Mouse (Mus musculus): ENCODE measurements around the gene Fgf15. TPM values are rescaled to one million over a fixed set of nuclear protein-coding genes. Genes with fewer than 3 reads are reported as not detected.

The Fgf15 gene
- total and polyA plus RNA-seq, 3 experiments, result 16.6 to 19.1 TPM; not detected in 1

GRCm38 (mm10) chr7:144894706-144895105, 1.6 kb upstream of the Fgf15 start:
- Histone ChIP-seq H3K4me3 (ENCODE audit: control insufficient read depth in 1 of 2, insufficient read depth in 1 of 2, low read depth in 2 of 2, low read length in 2 of 2) (peak overlapping the region; percentile 84 to 86), H3K27ac (ENCODE audit: control insufficient read depth, low read depth, low read length) (peak overlapping the region; percentile 35), H3K9ac (ENCODE audit: control insufficient read depth, low read depth, low read length, poor library complexity, severe bottlenecking) (peak overlapping the region; percentile 79), H3K36me3 (ENCODE audit: control insufficient read depth in 1 of 2, insufficient read depth in 2 of 2, low read length in 2 of 2) (peaks cover 0 to 9% of the 10 kb centered on the region in 2 experiments; a peak in 2 of 4 replicates), H3K27me3 (ENCODE audit: control insufficient read depth in 1 of 2, insufficient read depth in 2 of 2, low read length in 2 of 2) (no peaks in the 10 kb centered on the region), H3K4me1 (ENCODE audit: control insufficient read depth in 1 of 2, insufficient read depth in 2 of 2, low read length in 2 of 2) (peaks cover 5 to 13% of the 10 kb centered on the region in 2 experiments; a peak in 2 of 4 replicates), H3K9me3 (replicated peaks; ENCODE audit: insufficient read depth, low read length) (no peaks in the 10 kb centered on the region), H3K79me2 (ENCODE audit: control insufficient read depth, insufficient read depth, low read length, poor library complexity) (peaks cover 15% of the 10 kb centered on the region)
- DNase-seq (ENCODE audit: low read depth, low spot score), result peak; percentile 63
- TF ChIP-seq TAL1 (IDR thresholded peaks at IDR 0.05; ENCODE audit: low read length), result no peak
- TF ChIP-seq SMC3 (IDR thresholded peaks at IDR 0.05; ENCODE audit: low read depth, low read length), result no peak
- 0 out of 2 replicates have a peak, but pooled peaks have one; percentile 20 for TF ChIP-seq SIN3A (IDR thresholded peaks at IDR 0.05; ENCODE audit: low read length)
- no peak for TF ChIP-seq ETS1 (IDR thresholded peaks at IDR 0.05; ENCODE audit: low read depth, low read length)
- TF ChIP-seq NRF1 (IDR thresholded peaks at IDR 0.05; ENCODE audit: insufficient read depth, low read depth, low read length, poor library complexity, severe bottlenecking), result no peak
- no peak; a peak in 1 of 6 replicates for TF ChIP-seq CTCF (IDR thresholded peaks at IDR 0.05 in 2 of 3, conservative IDR thresholded peaks at IDR 0.05 in 1 of 3; ENCODE audit: control insufficient read depth in 1 of 3, insufficient read depth in 1 of 3, low read depth in 2 of 3, low read length in 3 of 3, poor library complexity in 1 of 3, severe bottlenecking in 1 of 3)
- TF ChIP-seq MXI1 (IDR thresholded peaks at IDR 0.05; ENCODE audit: low read depth, low read length), result no peak
- TF ChIP-seq TBP (IDR thresholded peaks at IDR 0.05; ENCODE audit: low read depth, low read length), result no peak

GRCm38 (mm10) chr7:144895305-144896111, 823 bp upstream of the Fgf15 start:
- peak; percentile 93 for DNase-seq (ENCODE audit: low read depth, low spot score)
- Histone ChIP-seq H3K36me3 (ENCODE audit: control insufficient read depth in 1 of 2, insufficient read depth in 2 of 2, low read length in 2 of 2) (peaks cover 0 to 9% of the 10 kb centered on the region in 2 experiments; a peak in 2 of 4 replicates), H3K9ac (ENCODE audit: control insufficient read depth, low read depth, low read length, poor library complexity, severe bottlenecking) (peak overlapping the region; percentile 79), H3K27me3 (ENCODE audit: control insufficient read depth in 1 of 2, insufficient read depth in 2 of 2, low read length in 2 of 2) (no peaks in the 10 kb centered on the region), H3K27ac (ENCODE audit: control insufficient read depth, low read depth, low read length) (peak overlapping the region; percentile 73), H3K79me2 (ENCODE audit: control insufficient read depth, insufficient read depth, low read length, poor library complexity) (peaks cover 15% of the 10 kb centered on the region), H3K9me3 (replicated peaks; ENCODE audit: insufficient read depth, low read length) (no peaks in the 10 kb centered on the region), H3K4me3 (ENCODE audit: control insufficient read depth in 1 of 2, insufficient read depth in 1 of 2, low read depth in 2 of 2, low read length in 2 of 2) (peak overlapping the region; percentile 84 to 86), H3K4me1 (ENCODE audit: control insufficient read depth in 1 of 2, insufficient read depth in 2 of 2, low read length in 2 of 2) (peaks cover 5 to 13% of the 10 kb centered on the region in 2 experiments; a peak in 2 of 4 replicates)
- TF ChIP-seq ZNF384 (IDR thresholded peaks at IDR 0.05; ENCODE audit: low read depth, low read length), result no peak
- 0 out of 2 replicates have a peak, but pooled peaks have one; percentile 14 for TF ChIP-seq ETS1 (IDR thresholded peaks at IDR 0.05; ENCODE audit: low read depth, low read length)
- TF ChIP-seq MAFK (IDR thresholded peaks at IDR 0.05; ENCODE audit: borderline replicate concordance, low read depth, low read length), result no peak
- peak; percentile 94 for TF ChIP-seq MXI1 (IDR thresholded peaks at IDR 0.05; ENCODE audit: low read depth, low read length)
- TF ChIP-seq SMC3 (IDR thresholded peaks at IDR 0.05; ENCODE audit: low read depth, low read length), result peak; percentile 39
- peak; percentile 88 for TF ChIP-seq MAX (IDR thresholded peaks at IDR 0.05; ENCODE audit: low read length)
- TF ChIP-seq MYC (IDR thresholded peaks at IDR 0.05; ENCODE audit: low read depth, low read length), result peak; percentile 84
- TF ChIP-seq HCFC1 (IDR thresholded peaks at IDR 0.05; ENCODE audit: low read depth, low read length), result peak; percentile 77
- TF ChIP-seq SIN3A (IDR thresholded peaks at IDR 0.05; ENCODE audit: low read length), result peak; percentile 78
- TF ChIP-seq ELF1 (IDR thresholded peaks at IDR 0.05; ENCODE audit: low read depth, low read length), result peak; percentile 30; the same call in 1 of the 2 replicates
- no peak for TF ChIP-seq EP300 (IDR thresholded peaks at IDR 0.05; ENCODE audit: low read depth in 1 of 2, low read length in 2 of 2)
- TF ChIP-seq MAZ (IDR thresholded peaks at IDR 0.05; ENCODE audit: low read depth, low read length), result peak; percentile 67; the same call in 1 of the 2 replicates
- TF ChIP-seq KAT2A (conservative IDR thresholded peaks at IDR 0.05; ENCODE audit: low read depth, low read length), result no peak; the same call in 1 of the 2 replicates
- TF ChIP-seq POLR2A (IDR thresholded peaks at IDR 0.05; ENCODE audit: control insufficient read depth in 1 of 2, insufficient read depth in 1 of 2, low read depth in 1 of 2, low read length in 2 of 2, poor library complexity in 1 of 2), result peak in 1 of 2 experiments; percentile 52; a peak in 1 of 4 replicates
- no peak for TF ChIP-seq RCOR1 (IDR thresholded peaks at IDR 0.05; ENCODE audit: low read depth, low read length)
- 0 out of 2 replicates have a peak, but pooled peaks have one; percentile 48 for TF ChIP-seq UBTF (IDR thresholded peaks at IDR 0.05; ENCODE audit: borderline replicate concordance, insufficient read depth, low read depth, low read length)
- TF ChIP-seq MYB (IDR thresholded peaks at IDR 0.05; ENCODE audit: low read depth, low read length), result no peak
- peak; percentile 20; the same call in 1 of the 2 replicates for TF ChIP-seq ZC3H11A (IDR thresholded peaks at IDR 0.05; ENCODE audit: low read depth, low read length)
- TF ChIP-seq USF2 (IDR thresholded peaks at IDR 0.05; ENCODE audit: borderline replicate concordance in 1 of 2, insufficient read depth in 1 of 2, low read depth in 1 of 2, low read length in 2 of 2), result no peak
- TF ChIP-seq USF1 (IDR thresholded peaks at IDR 0.05; ENCODE audit: low read depth, low read length), result no peak
- TF ChIP-seq POLR2AphosphoS5 (IDR thresholded peaks at IDR 0.05; ENCODE audit: borderline replicate concordance, low read depth, low read length), result peak; percentile 37; the same call in 1 of the 2 replicates
- no peak; the same call in 1 of the 2 replicates for TF ChIP-seq ZMIZ1 (IDR thresholded peaks at IDR 0.05; ENCODE audit: low read depth, low read length)
- TF ChIP-seq NELFE (IDR thresholded peaks at IDR 0.05; ENCODE audit: low read depth, low read length), result peak; percentile 58; the same call in 1 of the 2 replicates
- no peak for TF ChIP-seq ZKSCAN1 (IDR thresholded peaks at IDR 0.05; ENCODE audit: low read depth, low read length)
